Mouse (Mus musculus) MEL (cell line): ENCODE measurements around the gene Bscl2.

Experiments
- CHD1 ChIP-seq: IDR thresholded peaks from 2 replicates; pipeline ENCODE4 v1.6.1; 2012; ENCODE audit warnings: low read depth, mild to moderate bottlenecking, inconsistent platforms, low read length, improper control_type of control experiment
- CHD2 ChIP-seq: IDR thresholded peaks from 2 replicates; pipeline ENCODE4 v1.6.1; 2011; ENCODE audit warnings: low read length, improper control_type of control experiment
- CTCF ChIP-seq, 3 experiments: IDR thresholded peaks in 2 of 3; conservative IDR thresholded peaks in 1 of 3; 2 replicates each; pipeline ENCODE4 v1.5.1; 2011 to 2012; ENCODE audit warnings: low read length in 3 of 3, low read depth in 2 of 3, mild to moderate bottlenecking in 2 of 3, improper control_type of control experiment in 1 of 3, inconsistent platforms in 1 of 3, mixed read lengths in 1 of 3, moderate library complexity in 1 of 3; ENCODE audit not compliant: control insufficient read depth in 1 of 3, insufficient read depth in 1 of 3, poor library complexity in 1 of 3, severe bottlenecking in 1 of 3
- ETS1 ChIP-seq: IDR thresholded peaks from 2 replicates; pipeline ENCODE4 v1.6.1; 2012; ENCODE audit warnings: low read depth, mild to moderate bottlenecking, inconsistent platforms, low read length, improper control_type of control experiment, moderate library complexity
- GATA1 ChIP-seq: IDR thresholded peaks from 2 replicates; pipeline ENCODE4 v1.6.1; 2011; ENCODE audit warnings: low read depth, low read length, improper control_type of control experiment
- MAFK ChIP-seq: IDR thresholded peaks from 2 replicates; pipeline ENCODE4 v1.6.1; 2011; ENCODE audit warnings: low read depth, mild to moderate bottlenecking, low read length, improper control_type of control experiment, borderline replicate concordance
- MAX ChIP-seq: IDR thresholded peaks from 2 replicates; pipeline ENCODE4 v1.6.1; 2011; ENCODE audit warnings: low read length, improper control_type of control experiment
- POLR2A ChIP-seq, 2 experiments: IDR thresholded peaks; 2 replicates each; pipeline ENCODE4 v1.6.1; 2011 to 2012; ENCODE audit warnings: low read length in 2 of 2, mild to moderate bottlenecking in 2 of 2, control low read depth in 1 of 2, improper control_type of control experiment in 1 of 2, low read depth in 1 of 2, moderate library complexity in 1 of 2; ENCODE audit not compliant: control insufficient read depth in 1 of 2, insufficient read depth in 1 of 2, poor library complexity in 1 of 2
- TCF12 ChIP-seq: IDR thresholded peaks from 2 replicates; pipeline ENCODE4 v1.6.1; 2014; ENCODE audit warnings: low read depth, mild to moderate bottlenecking, inconsistent platforms, low read length, improper control_type of control experiment, moderate library complexity
- ZC3H11A ChIP-seq: IDR thresholded peaks from 2 replicates; pipeline ENCODE4 v1.6.1; 2012; ENCODE audit warnings: low read depth, mild to moderate bottlenecking, inconsistent platforms, low read length, improper control_type of control experiment
- ZKSCAN1 ChIP-seq: IDR thresholded peaks from 2 replicates; pipeline ENCODE4 v1.6.1; 2012; ENCODE audit warnings: low read depth, mild to moderate bottlenecking, inconsistent platforms, low read length, improper control_type of control experiment, moderate library complexity
- ZNF384 ChIP-seq: IDR thresholded peaks from 2 replicates; pipeline ENCODE4 v1.6.1; 2012; ENCODE audit warnings: low read depth, mild to moderate bottlenecking, inconsistent platforms, low read length, improper control_type of control experiment

- no peak for TF ChIP-seq POLR2A (IDR thresholded peaks at IDR 0.05; ENCODE audit: control insufficient read depth in 1 of 2, insufficient read depth in 1 of 2, low read depth in 1 of 2, low read length in 2 of 2, poor library complexity in 1 of 2)
- no peak for TF ChIP-seq ZNF384
- TF ChIP-seq ZC3H11A, result no peak
- TF ChIP-seq ZKSCAN1, result no peak
- TF ChIP-seq CHD1, result no peak; the same call in 1 of the 2 replicates
- no peak for TF ChIP-seq GATA1
- TF ChIP-seq CTCF (IDR thresholded peaks at IDR 0.05 in 2 of 3, conservative IDR thresholded peaks at IDR 0.05 in 1 of 3; ENCODE audit: control insufficient read depth in 1 of 3, insufficient read depth in 1 of 3, low read depth in 2 of 3, low read length in 3 of 3, poor library complexity in 1 of 3, severe bottlenecking in 1 of 3), result no peak
- no peak for TF ChIP-seq MAFK
- TF ChIP-seq TCF12, result no peak
- TF ChIP-seq CHD2, result no peak
- no peak for TF ChIP-seq ETS1
- TF ChIP-seq MAX, result no peak
Measured at GRCm38 (mm10) chr19:8818301-8818798, 18.9 kb upstream of the Bscl2 start.
